Mouse (Mus musculus) spleen, adult 18-20 months (tissue): ENCODE measurements around the gene Thap12.

Source experiments
- DNase-seq, 2 experiments: peaks; one replicate each; pipeline ENCODE4 v3.0.0; 2022; ENCODE audit warnings: mixed read lengths in 2 of 2

The Thap12 gene

DNA sequence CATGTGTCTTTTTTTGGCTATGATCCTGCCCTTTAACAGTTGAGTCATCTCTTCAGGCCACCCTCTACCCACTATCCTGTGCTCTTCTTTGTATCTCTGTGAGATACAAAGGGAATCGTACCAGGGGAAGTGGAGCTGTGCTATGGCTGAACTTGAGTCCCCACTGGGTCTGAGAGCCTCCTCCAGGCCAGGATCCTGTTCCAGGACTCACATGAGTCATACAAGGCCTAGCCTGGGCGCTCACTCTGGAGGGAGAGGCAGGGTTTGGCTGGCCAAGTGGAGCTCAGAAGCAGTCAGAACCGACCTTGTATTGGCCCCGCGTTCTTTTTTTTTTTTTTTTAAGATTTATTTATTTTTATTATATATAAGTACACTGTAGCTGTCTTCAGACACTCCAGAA, 57.2 kb downstream of the Thap12 start:
- DNase-seq, result no peak

DNA sequence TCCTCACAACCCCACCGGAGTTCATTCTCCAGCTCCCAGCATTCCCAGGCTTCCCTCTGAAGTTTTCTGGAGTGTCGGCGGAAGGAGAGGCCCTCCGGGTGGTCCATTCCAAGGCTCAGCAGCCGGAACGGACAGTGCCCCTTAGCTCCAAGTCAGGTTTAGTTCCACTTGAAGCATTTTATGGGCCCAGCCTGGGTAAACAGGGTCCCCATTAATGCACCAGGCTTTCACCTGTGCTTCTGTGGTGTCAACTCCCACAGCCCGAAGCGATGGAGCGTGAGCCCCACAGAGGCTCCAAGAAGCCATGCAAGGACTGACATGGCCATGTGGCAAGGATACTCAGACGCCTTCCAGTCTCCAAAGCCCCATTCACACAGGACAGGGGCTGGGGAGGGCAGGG, 61.0 kb downstream of the Thap12 start:
- no peak for DNase-seq

DNA sequence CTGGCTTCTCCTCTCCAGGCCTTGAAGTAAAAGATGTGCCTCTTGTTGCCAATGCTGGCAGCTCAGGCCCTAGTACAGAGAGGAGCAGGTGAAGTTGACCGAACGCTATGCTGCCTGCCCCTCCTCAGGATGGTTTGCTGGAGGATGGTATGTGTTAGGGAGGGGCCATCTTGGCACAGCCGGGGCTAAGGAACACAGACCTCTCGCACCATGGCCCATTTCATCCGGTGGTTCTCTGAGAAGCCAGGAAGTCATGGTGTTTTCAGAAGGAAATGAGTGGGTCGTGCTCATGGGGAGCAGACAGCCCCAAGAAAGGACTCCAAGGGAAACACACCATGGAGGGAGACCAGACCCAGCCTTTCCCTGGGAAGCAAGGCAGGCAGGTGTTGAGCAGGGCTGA, 64.4 kb downstream of the Thap12 start:
- DNase-seq, result no peak
